Mouse (Mus musculus) kidney, adult 9 months (tissue): ENCODE measurements around the gene Gm17631.
"Not testable (repeated sequence)": the region's sequence is repeated elsewhere in the genome, so short reads cannot be mapped to it uniquely, and the experiment has no call there.

Source experiments
- DNase-seq: peaks from one replicate; pipeline ENCODE4 v3.0.0; 2022

Gm17631 gene

GRCm38 (mm10) chr6:129862349-129862748 lies at the start of gene Gm17631:
Gene Gm17631, plus strand, starts transcription at chr6:129862649.
- not testable (repeated sequence) for DNase-seq

- DNase-seq = no peak
These were observed 44.7 kb upstream of the Gm17631 start for GRCm38 (mm10) chr6:129817731-129818130.

- DNase-seq = no peak
These were observed 38.4 kb upstream of the Gm17631 start for GRCm38 (mm10) chr6:129824004-129824403.

GRCm38 (mm10) chr6:129825559-129825958 lies 36.9 kb upstream of the Gm17631 start:
- DNase-seq = no peak

- DNase-seq = no peak
These were observed 14.1 kb downstream of the Gm17631 start, which contains the start of gene Klra17 for GRCm38 (mm10) chr6:129876549-129876948. Gene Klra17, minus strand, starts transcription at chr6:129876672.

- no peak for DNase-seq
These were observed 20.1 kb downstream of the Gm17631 start for GRCm38 (mm10) chr6:129882525-129882924.
